Mouse (Mus musculus): ENCODE results near the gene Rps6kl1.

DNA sequence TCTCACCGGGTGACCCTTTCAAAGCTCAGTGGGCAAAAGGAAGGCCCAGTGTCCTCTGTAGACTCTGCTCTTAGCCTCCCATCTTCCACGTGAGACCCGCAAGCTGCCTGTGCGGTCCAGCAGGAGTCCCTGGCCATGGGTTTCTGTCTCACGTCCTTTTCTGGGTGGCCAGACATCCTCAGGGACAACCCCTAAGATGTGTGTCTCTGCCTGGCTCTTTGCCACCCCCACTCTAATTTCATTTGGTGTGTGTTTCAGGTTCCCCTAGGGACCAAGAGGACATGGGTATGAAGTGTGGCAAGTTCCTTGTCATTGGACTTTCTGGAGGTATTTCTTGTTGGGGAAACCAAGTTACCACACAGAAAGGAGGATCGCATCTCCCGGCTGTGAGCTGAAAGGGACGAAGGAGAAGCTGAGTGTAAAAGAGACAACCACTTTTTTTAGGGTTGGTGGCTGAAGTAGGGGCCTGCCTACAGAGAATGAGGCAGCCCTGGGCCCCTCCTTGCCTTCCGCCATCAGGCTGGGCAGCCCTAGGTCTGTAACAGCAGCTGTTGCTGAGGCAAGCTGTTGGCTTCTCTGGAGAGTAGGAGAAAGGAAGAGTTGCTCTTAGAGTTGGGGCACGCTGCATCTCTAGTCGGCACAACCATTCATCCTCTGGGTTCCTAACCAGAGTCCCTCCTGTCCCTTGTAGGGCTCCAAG lies 43.0 kb upstream of the Rps6kl1 start:
- TF ChIP-seq CTCF (IDR thresholded peaks at IDR 0.05; ENCODE audit: low read depth, low read length) (no peak), GATA1 (IDR thresholded peaks at IDR 0.05; ENCODE audit: borderline replicate concordance, low read length) (no peak)
